Comparison of ENCODE assay signal across 8 mouse cellular contexts in genomic region chr8:110938882-110939589, GRCm38 (mm10). TPM values are rescaled to one million over a fixed set of nuclear protein-coding genes. Genes with fewer than 3 reads are reported as not detected.
DNase-seq lines count a peak whose midpoint lies in the region; ATAC-seq and TF ChIP-seq lines count a peak whose summit lies in the region.

No protein-coding gene starts in this region.

- TF ChIP-seq EP300 in lung, postnatal 0 days (IDR thresholded peaks at IDR 0.05), result peak; percentile 87

- H3K4me1 ChIP-seq in heart, embryonic 10.5 days, result peaks cover 42% of the 10 kb centered on the region
- H3K4me1 ChIP-seq in lung, postnatal 0 days (ENCODE audit: insufficient read depth, low read depth, low read length), result peaks cover 8% of the 10 kb centered on the region; the same call in 1 of the 2 replicates

- H3K4me2 ChIP-seq in lung, postnatal 0 days (replicated peaks; ENCODE audit: low read depth, low read length), result no peak overlapping the region

- TF ChIP-seq CTCF in lung, postnatal 0 days (IDR thresholded peaks at IDR 0.05), result no peak

- DNase-seq in 3T3-L1 (ENCODE audit: low read depth, low spot score), result peak; percentile 59
- peak; percentile 10 to 38 for DNase-seq in CD8-positive naive resting alpha-beta T cell, adult 2 months (ENCODE audit: low read depth in 2 of 2, low spot score in 2 of 2)
- peak; percentile 88 for DNase-seq in cerebellum, adult 9-11 months
- peak; percentile 71 for DNase-seq in heart, embryonic 10.5 days (ENCODE audit: low spot score)
- peak; percentile 59 to 68 for DNase-seq in layer of hippocampus, adult 18-20 months (ENCODE audit: low spot score in 2 of 2)
- DNase-seq in lung, postnatal 0 days (ENCODE audit: low spot score), result peak; percentile 68
- peak; percentile 48 to 71 for DNase-seq in thymus, adult 18-20 months
- no peak for DNase-seq in retina, postnatal 1 day

- WGBS in heart, embryonic 10.5 days, result 42% methylated on average over 6 of the region's 6 CpGs
- WGBS in lung, postnatal 0 days, result 23% methylated on average over 6 of the region's 6 CpGs

- peak overlapping the region; percentile 49; the same call in 1 of the 2 replicates for H3K27ac ChIP-seq in heart, embryonic 10.5 days
- H3K27ac ChIP-seq in lung, postnatal 0 days (ENCODE audit: low read length), result peak overlapping the region; percentile 70

- H3K36me3 ChIP-seq in heart, embryonic 10.5 days, result 0 out of 2 replicates have a peak, but pooled peaks cover 2% of the 10 kb centered on the region
- no peaks in the 10 kb centered on the region for H3K36me3 ChIP-seq in lung, postnatal 0 days (ENCODE audit: insufficient read depth, low read length)

- no peak overlapping the region for H3K4me3 ChIP-seq in heart, embryonic 10.5 days
- no peak overlapping the region for H3K4me3 ChIP-seq in lung, postnatal 0 days (ENCODE audit: low read depth, low read length)

- no peaks in the 10 kb centered on the region for H3K9me3 ChIP-seq in heart, embryonic 10.5 days
- no peaks in the 10 kb centered on the region for H3K9me3 ChIP-seq in lung, postnatal 0 days (ENCODE audit: low read length)

- no peak overlapping the region for H3K9ac ChIP-seq in lung, postnatal 0 days (replicated peaks; ENCODE audit: low read depth)

- peak; percentile 70 for ATAC-seq in lung, postnatal 0 days

- H3K27me3 ChIP-seq in heart, embryonic 10.5 days (ENCODE audit: insufficient read depth, poor library complexity, severe bottlenecking), result no peaks in the 10 kb centered on the region
- no peaks in the 10 kb centered on the region for H3K27me3 ChIP-seq in lung, postnatal 0 days (replicated peaks; ENCODE audit: insufficient read depth, low read length)

RNA-seq across cellular contexts. Expression of gene St3gal2, which starts 19.3 kb away (rescaled TPM):
- 23.2 and 30.2 TPM in 2 replicates for polyA plus RNA-seq in heart, embryonic 10.5 days (2016; fragmentation: Nextera tagmentation; extraction: Ambion mirVana)
- total RNA-seq in layer of hippocampus, adult 18-20 months (2021), result 100 to 1,000 TPM; 101 to 103 TPM
- 15.5 and 16.7 TPM in 2 replicates for polyA plus RNA-seq in lung, postnatal 0 days (2015; fragmentation: Nextera tagmentation; extraction: Ambion mirVana)

RNA-seq across cellular contexts. Expression of gene Fuk, which starts 36.7 kb away (rescaled TPM):
- 10.4 and 11.2 TPM in 2 replicates for polyA plus RNA-seq in heart, embryonic 10.5 days (2016; fragmentation: Nextera tagmentation; extraction: Ambion mirVana)
- total RNA-seq in layer of hippocampus, adult 18-20 months (2021), result 10 to 100 TPM; 22.3 to 22.4 TPM
- 6.2 and 6.7 TPM in 2 replicates for polyA plus RNA-seq in lung, postnatal 0 days (2015; fragmentation: Nextera tagmentation; extraction: Ambion mirVana)

RNA-seq across cellular contexts. Expression of gene Ddx19a, which starts 58.6 kb away (rescaled TPM):
- 18.8 and 23.5 TPM in 2 replicates for polyA plus RNA-seq in heart, embryonic 10.5 days (2016; fragmentation: Nextera tagmentation; extraction: Ambion mirVana)
- total RNA-seq in layer of hippocampus, adult 18-20 months (2021), result 10 to 100 TPM; 26.5 to 28.6 TPM
- polyA plus RNA-seq in lung, postnatal 0 days (2015; fragmentation: Nextera tagmentation; extraction: Ambion mirVana), result 6.8 and 8.4 TPM in 2 replicates
